Mouse (Mus musculus) liver, postnatal 0 days (tissue): Measurements from ENCODE around the gene Sfxn4. TPM values are rescaled to one million over a fixed set of nuclear protein-coding genes. Genes with fewer than 3 reads are reported as not detected.

Source experiments
- ATAC-seq: fragments of 200-750 bp; cut with Nextera tagmentation; 2 replicates; pipeline ENCODE4 v1.8.0; 2017; ENCODE audit warnings: mild to moderate bottlenecking, moderate library complexity
- DNase-seq: peaks from one replicate; pipeline ENCODE4 v3.0.0-alpha.2; 2016
- H3K27ac ChIP-seq: fragments of 300-500 bp; sonication (generic); 2 replicates; pipeline ENCODE4 v1.5.1; 2014; ENCODE audit warnings: antibody characterized with exemption, moderate library complexity, mild to moderate bottlenecking, low read depth
- H3K27me3 ChIP-seq: fragments of 300-500 bp; sonication (generic); 2 replicates; pipeline ENCODE4 v1.6.1; 2014; ENCODE audit warnings: low read length, control low read depth, mixed read lengths; ENCODE audit not compliant: insufficient read depth
- H3K36me3 ChIP-seq: fragments of 300-500 bp; sonication (generic); replicated peaks from 2 replicates; pipeline ENCODE4 v1.6.1; 2014; ENCODE audit warnings: mild to moderate bottlenecking, control low read depth, low read length, moderate library complexity, mixed read lengths; ENCODE audit not compliant: insufficient read depth
- H3K4me1 ChIP-seq: fragments of 300-500 bp; sonication (generic); 2 replicates; pipeline ENCODE4 v1.6.1; 2014; ENCODE audit warnings: antibody characterized with exemption, mild to moderate bottlenecking, control low read depth; ENCODE audit not compliant: insufficient read depth
- H3K4me2 ChIP-seq: fragments of 300-500 bp; sonication (generic); 2 replicates; pipeline ENCODE4 v1.6.1; 2014; ENCODE audit warnings: low read depth, mild to moderate bottlenecking, low read length, moderate library complexity, mixed read lengths
- H3K4me3 ChIP-seq: fragments of 300-500 bp; sonication (generic); 2 replicates; pipeline ENCODE4 v1.5.1; 2014; ENCODE audit warnings: low read depth, low read length
- H3K9ac ChIP-seq: fragments of 300-500 bp; sonication (generic); replicated peaks from 2 replicates; pipeline ENCODE4 v1.6.1; 2014; ENCODE audit warnings: mild to moderate bottlenecking, moderate library complexity
- H3K9me3 ChIP-seq: fragments of 300-500 bp; sonication (generic); 2 replicates; pipeline ENCODE4 v1.6.1; 2016; ENCODE audit warnings: mild to moderate bottlenecking, control low read depth, low read length, mixed read lengths
- CTCF ChIP-seq: sonication (generic); IDR thresholded peaks from 2 replicates; pipeline ENCODE4 v1.5.1; 2016; ENCODE audit warnings: antibody characterized with exemption, low read depth
- EP300 ChIP-seq: IDR thresholded peaks from 2 replicates; pipeline ENCODE4 v1.6.1; 2016; ENCODE audit warnings: antibody characterized with exemption, low read depth, mild to moderate bottlenecking
- WGBS: fragments of 180-500 bp; shearing (Covaris S2); extraction: QIAGEN DNeasy Blood & Tissue Kit; methylation state at CpG from one replicate; pipeline ENCODE4 v1.1.7; 2014; ENCODE audit not compliant: insufficient replicate concordance; 5-methylcytosine and 5-hydroxymethylcytosine counted together
- polyA plus RNA-seq: library from polyadenylated mRNA; unstranded; fragments of >200 nt; fragmentation: Nextera tagmentation; extraction: Ambion mirVana; gene quantifications from 2 replicates; pipeline ENCODE4 v1.2.1, GENCODE M21; 2015

Sfxn4 gene
- polyA plus RNA-seq, 1 experiment from 2014 or later, result 0.47 TPM

GRCm38 (mm10) chr19:60891934-60892547 lies 30.8 kb upstream of the Sfxn4 start:
- no peak overlapping the region for H3K9ac ChIP-seq
- no peak overlapping the region for H3K27ac ChIP-seq
- WGBS, result 13% methylated on average over 1 of the region's 1 CpGs
- peak overlapping the region; percentile 27; the same call in 1 of the 2 replicates for H3K4me2 ChIP-seq
- TF ChIP-seq EP300, result no peak
- peak; percentile 90 for TF ChIP-seq CTCF
- 0 out of 2 replicates have a peak overlapping the region, but pooled peaks have one; percentile 79 for H3K4me3 ChIP-seq
- DNase-seq (peak; percentile 83), ATAC-seq (no peak)
- peaks cover 16% of the 10 kb centered on the region for H3K4me1 ChIP-seq
- H3K27me3 ChIP-seq, result no peaks in the 10 kb centered on the region
- H3K9me3 ChIP-seq, result no peaks in the 10 kb centered on the region
- no peaks in the 10 kb centered on the region for H3K36me3 ChIP-seq

DNA sequence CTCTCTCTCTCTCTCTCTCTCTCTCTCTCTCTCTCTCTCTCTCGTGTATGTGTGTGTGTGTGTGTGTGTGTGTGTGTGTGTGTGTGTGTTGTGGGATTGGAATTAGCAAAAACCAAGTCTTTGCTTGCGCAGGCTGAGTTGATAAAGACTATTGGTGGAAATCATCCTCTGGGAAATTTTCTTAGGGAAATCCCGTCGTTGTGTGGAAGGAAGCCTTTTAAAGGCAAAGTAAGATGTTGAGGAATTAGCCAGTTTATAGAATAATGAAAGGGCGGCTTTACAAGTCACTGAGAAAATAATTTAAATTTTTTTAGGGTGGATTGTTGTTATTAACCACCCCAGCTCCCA lies 29.8 kb upstream of the Sfxn4 start:
- ATAC-seq (no peak), DNase-seq (no peak)
- Histone ChIP-seq H3K4me2 (peak overlapping the region; percentile 82), H3K4me1 (peaks cover 16% of the 10 kb centered on the region), H3K9me3 (no peaks in the 10 kb centered on the region), H3K9ac (no peak overlapping the region), H3K27me3 (no peaks in the 10 kb centered on the region), H3K27ac (no peak overlapping the region), H3K36me3 (no peaks in the 10 kb centered on the region), H3K4me3 (peak overlapping the region; percentile 79; the same call in 1 of the 2 replicates)
- no peak for TF ChIP-seq EP300
- no peak for TF ChIP-seq CTCF
- 18% methylated on average over 4 of the region's 5 CpGs for WGBS

DNA sequence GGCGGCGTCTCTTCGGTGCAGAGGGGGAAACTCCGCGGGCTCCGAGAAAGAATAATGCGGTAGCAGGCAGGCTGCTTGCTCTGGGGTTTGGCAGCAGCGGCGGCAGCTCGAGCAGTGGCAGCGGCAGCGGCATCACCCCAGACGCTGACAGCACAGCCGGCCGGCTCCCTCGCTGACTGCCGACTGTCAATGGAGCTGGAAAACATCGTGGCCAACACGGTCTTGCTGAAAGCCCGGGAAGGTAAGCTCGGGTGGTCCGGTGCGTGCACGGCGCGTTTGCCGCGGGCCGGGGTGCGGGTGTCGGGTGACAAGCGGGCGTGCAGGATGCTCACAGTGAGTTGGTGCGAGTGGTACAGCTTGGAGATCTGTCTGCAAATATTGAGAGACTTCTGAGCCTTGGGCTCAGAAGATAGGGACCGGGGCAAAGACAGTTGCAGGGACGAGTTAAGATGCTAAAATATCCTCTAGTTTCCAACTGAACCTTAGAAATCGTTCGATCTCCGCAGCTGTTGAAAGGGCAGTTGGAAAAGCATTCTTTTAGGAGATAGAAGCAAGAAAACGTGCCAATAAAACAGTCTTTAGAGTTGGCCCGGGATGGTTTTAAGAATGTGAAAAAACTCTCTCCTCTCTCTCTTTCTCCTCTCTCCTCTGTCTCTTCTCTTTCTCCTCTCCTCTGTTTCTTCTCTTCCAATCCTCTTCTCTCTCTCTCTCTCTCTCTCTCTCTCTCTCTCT lies 29.3 kb upstream of the Sfxn4 start:
- TF ChIP-seq CTCF (no peak), EP300 (no peak)
- Histone ChIP-seq H3K4me2 (peak overlapping the region; percentile 82), H3K36me3 (no peaks in the 10 kb centered on the region), H3K27ac (peak overlapping the region; percentile 3; the same call in 1 of the 2 replicates), H3K9ac (peak overlapping the region; percentile 46), H3K4me1 (peaks cover 16% of the 10 kb centered on the region), H3K27me3 (no peaks in the 10 kb centered on the region), H3K9me3 (no peaks in the 10 kb centered on the region), H3K4me3 (peak overlapping the region; percentile 79)
- WGBS, result 2% methylated on average over 38 of the region's 41 CpGs
- DNase-seq, result no peak
- ATAC-seq, result no peak

GRCm38 (mm10) chr19:60889714-60890315 lies 28.5 kb upstream of the Sfxn4 start, which contains the start of gene Grk5:
Gene Grk5, plus strand, starts transcription at chr19:60889749.
- peak within 1 kb of the TSS; percentile 94 for H3K27ac ChIP-seq
- H3K27me3 ChIP-seq, result no peaks in the 10 kb centered on the region
- TF ChIP-seq EP300 (no peak), CTCF (peak; percentile 96)
- H3K4me2 ChIP-seq, result peak within 1 kb of the TSS; percentile 82
- no peaks in the 10 kb centered on the region for H3K9me3 ChIP-seq
- DNase-seq, result peak; percentile 95
- 4% methylated on average over 55 of the region's 55 CpGs for WGBS
- peaks cover 16% of the 10 kb centered on the region for H3K4me1 ChIP-seq
- peak within 1 kb of the TSS; percentile 79 for H3K4me3 ChIP-seq
- peak; percentile 98 for ATAC-seq
- H3K9ac ChIP-seq, result peak within 1 kb of the TSS; percentile 81
- H3K36me3 ChIP-seq, result no peaks in the 10 kb centered on the region

- peak; percentile 20 for ATAC-seq
- Histone ChIP-seq H3K27me3 (no peaks in the 10 kb centered on the region), H3K4me1 (peaks cover 16% of the 10 kb centered on the region), H3K4me3 (peak overlapping the region; percentile 79), H3K9ac (peak overlapping the region; percentile 81), H3K4me2 (peak overlapping the region; percentile 82), H3K9me3 (no peaks in the 10 kb centered on the region), H3K27ac (peak overlapping the region; percentile 94), H3K36me3 (no peaks in the 10 kb centered on the region)
- WGBS, result 5% methylated on average over 17 of the region's 17 CpGs
- DNase-seq, result peak; percentile 59
- TF ChIP-seq CTCF, result no peak
These were observed 27.9 kb upstream of the Sfxn4 start for GRCm38 (mm10) chr19:60889101-60889713.

GRCm38 (mm10) chr19:60887637-60888036 lies 26.4 kb upstream of the Sfxn4 start:
- Histone ChIP-seq H3K36me3 (no peaks in the 10 kb centered on the region), H3K4me3 (no peak overlapping the region), H3K4me1 (peaks cover 16% of the 10 kb centered on the region), H3K4me2 (no peak overlapping the region), H3K9me3 (no peaks in the 10 kb centered on the region), H3K9ac (no peak overlapping the region), H3K27ac (peak overlapping the region; percentile 94), H3K27me3 (no peaks in the 10 kb centered on the region)
- TF ChIP-seq CTCF (no peak), EP300 (peak; percentile 94)
- 47% methylated on average over 2 of the region's 2 CpGs for WGBS
- ATAC-seq (no peak), DNase-seq (no peak)
